8 mouse cellular contexts compared by ENCODE assay signal in the genomic region with DNA sequence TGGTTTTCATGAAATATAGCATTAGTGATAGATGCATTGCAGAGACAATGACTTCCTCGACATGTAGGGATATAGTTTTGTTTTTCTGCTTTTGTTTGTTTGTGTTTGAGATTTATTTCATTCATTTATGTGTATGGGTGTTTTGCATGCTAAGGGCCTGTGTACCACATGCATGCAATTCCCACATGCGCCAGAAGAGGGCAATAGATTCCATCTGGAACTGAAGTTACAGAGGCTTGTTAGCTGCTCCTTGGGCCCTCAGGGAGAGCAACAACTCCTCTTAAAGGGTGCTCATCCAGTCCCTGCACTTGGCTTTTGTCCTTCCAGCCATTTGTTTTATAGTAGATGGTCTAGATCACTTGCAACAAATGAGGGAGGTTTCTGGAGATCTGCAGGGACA.
DNase-seq lines count a peak whose midpoint lies in the region; ATAC-seq lines count a peak whose summit lies in the region.

No protein-coding gene starts in this region.

- 10% methylated on average over 2 of the region's 2 CpGs for WGBS in midbrain, embryonic 10.5 days
- 3% methylated on average over 2 of the region's 2 CpGs for WGBS in midbrain, embryonic 15.5 days
- 7% methylated on average over 2 of the region's 2 CpGs for WGBS in embryonic facial prominence, embryonic 14.5 days

- ATAC-seq in midbrain, embryonic 15.5 days (replicated peaks) = no peak
- ATAC-seq in embryonic facial prominence, embryonic 14.5 days (ENCODE audit: low read depth) = no peak

- peaks cover 7% of the 10 kb centered on the region for H3K4me1 ChIP-seq in midbrain, embryonic 10.5 days
- H3K4me1 ChIP-seq in midbrain, embryonic 15.5 days = no peaks in the 10 kb centered on the region
- H3K4me1 ChIP-seq in embryonic facial prominence, embryonic 14.5 days (ENCODE audit: control insufficient read depth, insufficient read depth, low read length) = no peaks in the 10 kb centered on the region

- H3K27ac ChIP-seq in midbrain, embryonic 10.5 days (replicated peaks) = no peak overlapping the region
- H3K27ac ChIP-seq in midbrain, embryonic 15.5 days = no peak overlapping the region
- no peak overlapping the region for H3K27ac ChIP-seq in embryonic facial prominence, embryonic 14.5 days (replicated peaks; ENCODE audit: low read depth, low read length)

- no peaks in the 10 kb centered on the region for H3K27me3 ChIP-seq in midbrain, embryonic 10.5 days (ENCODE audit: low read depth, poor library complexity, severe bottlenecking)
- H3K27me3 ChIP-seq in midbrain, embryonic 15.5 days (replicated peaks) = no peaks in the 10 kb centered on the region
- H3K27me3 ChIP-seq in embryonic facial prominence, embryonic 14.5 days (replicated peaks; ENCODE audit: control insufficient read depth, insufficient read depth, low read length) = no peaks in the 10 kb centered on the region

- peak; percentile 71 for DNase-seq in midbrain, embryonic 10.5 days (ENCODE audit: low spot score)
- DNase-seq in adrenal gland, postnatal 10 days = peak; percentile 85
- DNase-seq in embryonic facial prominence, embryonic 14.5 days (ENCODE audit: low spot score) = peak; percentile 68
- DNase-seq in kidney, postnatal 14 days = peak; percentile 68
- DNase-seq in lung, adult 18-20 months = peak; percentile 26 to 58
- DNase-seq in right cerebral cortex, postnatal 14 days = peak; percentile 78
- DNase-seq in urinary bladder, postnatal 36 days (ENCODE audit: low spot score in 2 of 2) = peak; percentile 52 to 62

- no peaks in the 10 kb centered on the region for H3K36me3 ChIP-seq in midbrain, embryonic 10.5 days
- no peaks in the 10 kb centered on the region for H3K36me3 ChIP-seq in midbrain, embryonic 15.5 days (replicated peaks)
- H3K36me3 ChIP-seq in embryonic facial prominence, embryonic 14.5 days (ENCODE audit: control insufficient read depth, insufficient read depth, low read length) = no peaks in the 10 kb centered on the region

- H3K4me3 ChIP-seq in midbrain, embryonic 10.5 days = no peak overlapping the region
- H3K4me3 ChIP-seq in midbrain, embryonic 15.5 days = no peak overlapping the region
- H3K4me3 ChIP-seq in embryonic facial prominence, embryonic 14.5 days (ENCODE audit: low read depth, low read length) = no peak overlapping the region

- H3K4me2 ChIP-seq in midbrain, embryonic 15.5 days = no peak overlapping the region
- no peak overlapping the region for H3K4me2 ChIP-seq in embryonic facial prominence, embryonic 14.5 days (ENCODE audit: low read depth, low read length)

- no peaks in the 10 kb centered on the region for H3K9me3 ChIP-seq in midbrain, embryonic 10.5 days (replicated peaks)
- H3K9me3 ChIP-seq in midbrain, embryonic 15.5 days = no peaks in the 10 kb centered on the region
- no peaks in the 10 kb centered on the region for H3K9me3 ChIP-seq in embryonic facial prominence, embryonic 14.5 days (ENCODE audit: control insufficient read depth, low read length)

- no peak overlapping the region for H3K9ac ChIP-seq in midbrain, embryonic 15.5 days
- H3K9ac ChIP-seq in embryonic facial prominence, embryonic 14.5 days (ENCODE audit: low read depth, low read length) = no peak overlapping the region
